Mouse (Mus musculus): ENCODE results near the gene Pald1.

The Pald1 gene

GRCm38 (mm10) chr10:61402480-61402879, 19.1 kb upstream of the Pald1 start:
- DNase-seq (ENCODE audit: low spot score in 2 of 2), result no peak

GRCm38 (mm10) chr10:61400407-61400806, 17.1 kb upstream of the Pald1 start:
- no peak for DNase-seq (ENCODE audit: low spot score in 2 of 2)

- peak; percentile 33 to 48 for DNase-seq (ENCODE audit: low spot score in 2 of 2)
These were observed 15.9 kb upstream of the Pald1 start for GRCm38 (mm10) chr10:61399156-61399734.

- DNase-seq (ENCODE audit: low spot score in 2 of 2), result no peak
These were observed 14.8 kb upstream of the Pald1 start for GRCm38 (mm10) chr10:61398125-61398524.

- no peak for DNase-seq (ENCODE audit: low spot score in 2 of 2)
These were observed 11.3 kb upstream of the Pald1 start for GRCm38 (mm10) chr10:61394476-61395136.

- no peak for DNase-seq (ENCODE audit: low spot score in 2 of 2)
These were observed 9.3 kb upstream of the Pald1 start for GRCm38 (mm10) chr10:61392584-61392983.

GRCm38 (mm10) chr10:61390148-61390547, 6.8 kb upstream of the Pald1 start:
- no peak for DNase-seq (ENCODE audit: low spot score in 2 of 2)

GRCm38 (mm10) chr10:61389020-61389419, 5.7 kb upstream of the Pald1 start:
- no peak for DNase-seq (ENCODE audit: low spot score in 2 of 2)

- DNase-seq (ENCODE audit: low spot score in 2 of 2), result no peak
These were observed 3.0 kb upstream of the Pald1 start for GRCm38 (mm10) chr10:61386284-61386683.

GRCm38 (mm10) chr10:61385174-61385573, 1.8 kb upstream of the Pald1 start:
- DNase-seq (ENCODE audit: low spot score in 2 of 2), result no peak

GRCm38 (mm10) chr10:61383715-61384047, 351 bp upstream of the Pald1 start:
- DNase-seq (ENCODE audit: low spot score in 2 of 2), result peak; percentile 9 to 14

GRCm38 (mm10) chr10:61382281-61382731, 1.0 kb downstream of the Pald1 start:
- no peak for DNase-seq (ENCODE audit: low spot score in 2 of 2)

- DNase-seq (ENCODE audit: low spot score in 2 of 2), result no peak
These were observed 1.5 kb downstream of the Pald1 start for GRCm38 (mm10) chr10:61381823-61382222.

- DNase-seq (ENCODE audit: low spot score in 2 of 2), result no peak
These were observed 3.1 kb downstream of the Pald1 start for GRCm38 (mm10) chr10:61380186-61380585.

GRCm38 (mm10) chr10:61379340-61380040, 3.8 kb downstream of the Pald1 start:
- no peak for DNase-seq (ENCODE audit: low spot score in 2 of 2)

GRCm38 (mm10) chr10:61378698-61379097, 4.6 kb downstream of the Pald1 start:
- DNase-seq (ENCODE audit: low spot score in 2 of 2), result no peak

GRCm38 (mm10) chr10:61378050-61378449, 5.3 kb downstream of the Pald1 start:
- DNase-seq (ENCODE audit: low spot score in 2 of 2), result no peak

- no peak for DNase-seq (ENCODE audit: low spot score in 2 of 2)
These were observed 8.4 kb downstream of the Pald1 start for GRCm38 (mm10) chr10:61374771-61375481.

- no peak for DNase-seq (ENCODE audit: low spot score in 2 of 2)
These were observed 9.3 kb downstream of the Pald1 start for GRCm38 (mm10) chr10:61374076-61374475.

- DNase-seq (ENCODE audit: low spot score in 2 of 2), result no peak
These were observed 10.8 kb downstream of the Pald1 start for GRCm38 (mm10) chr10:61372585-61372923.

GRCm38 (mm10) chr10:61371884-61372584, 11.3 kb downstream of the Pald1 start:
- no peak for DNase-seq (ENCODE audit: low spot score in 2 of 2)

Measured in frontal cortex, postnatal 25 days (tissue).